Mouse (Mus musculus) layer of hippocampus, postnatal 36 days (tissue): ENCODE measurements around the gene Zfp652. TPM values are rescaled to one million over a fixed set of nuclear protein-coding genes. Genes with fewer than 3 reads are reported as not detected.
"Not testable (repeated sequence)": the region's sequence is repeated elsewhere in the genome, so short reads cannot be mapped to it uniquely, and the experiment has no call there.

Source experiments
- DNase-seq, 2 experiments: peaks; one replicate each; pipeline ENCODE4 v3.0.0; 2022
- total RNA-seq, 2 experiments: library from RNA; stranded (reverse); gene quantifications; 2 replicates each; pipeline ENCODE4 v1.2.3; 2021

The Zfp652 gene
- total RNA-seq, 2 experiments from 2014 or later, result 47.9 to 54.6 TPM

DNA sequence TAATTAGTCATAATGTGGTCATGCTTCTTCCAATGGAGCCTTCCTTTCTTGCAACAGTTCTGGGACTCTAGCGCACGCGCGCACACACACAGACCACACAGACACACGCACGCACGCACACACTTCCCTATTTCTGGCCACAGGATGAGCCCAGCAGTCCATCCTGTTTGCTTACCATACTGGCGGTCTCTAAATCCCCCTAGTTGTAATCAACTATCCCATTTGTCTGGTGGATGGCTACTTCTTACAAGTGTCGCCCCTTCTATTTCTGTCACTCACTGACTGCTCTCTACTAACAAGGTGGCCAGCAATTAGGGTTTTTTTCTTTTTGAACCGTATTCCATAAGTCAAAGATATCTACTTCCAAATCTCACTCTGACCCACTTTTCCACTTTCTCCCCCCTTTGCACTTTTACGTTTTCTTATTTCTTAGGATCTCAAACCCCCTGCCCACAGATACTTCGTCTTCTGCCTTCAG is 349 bp upstream of the Zfp652 start:
- peak in 1 of 2 experiments; percentile 9 for DNase-seq

GRCm38 (mm10) chr11:95713225-95713810 is 845 bp downstream of the Zfp652 start:
- DNase-seq, result peak; percentile 56 to 57

DNA sequence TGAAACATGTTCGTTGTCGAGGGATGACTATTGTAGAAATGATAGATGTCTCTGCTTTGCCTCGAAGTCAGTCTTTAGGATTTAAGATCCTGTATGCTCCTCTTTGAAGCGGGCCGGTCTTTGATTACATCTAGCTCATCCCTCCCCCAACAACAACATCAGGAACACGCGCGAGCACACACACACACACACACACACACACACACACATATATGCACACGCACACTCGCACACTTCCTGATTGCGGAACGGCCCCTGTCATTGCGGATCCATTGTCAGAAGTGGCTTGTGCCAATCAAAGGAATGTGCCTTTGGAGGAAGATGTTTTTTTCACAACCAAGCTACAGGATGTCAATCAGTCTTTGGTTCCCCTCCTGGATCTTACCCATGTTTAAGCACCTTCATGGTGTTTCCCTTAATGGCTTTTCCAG is 1.4 kb downstream of the Zfp652 start:
- DNase-seq, result no peak

DNA sequence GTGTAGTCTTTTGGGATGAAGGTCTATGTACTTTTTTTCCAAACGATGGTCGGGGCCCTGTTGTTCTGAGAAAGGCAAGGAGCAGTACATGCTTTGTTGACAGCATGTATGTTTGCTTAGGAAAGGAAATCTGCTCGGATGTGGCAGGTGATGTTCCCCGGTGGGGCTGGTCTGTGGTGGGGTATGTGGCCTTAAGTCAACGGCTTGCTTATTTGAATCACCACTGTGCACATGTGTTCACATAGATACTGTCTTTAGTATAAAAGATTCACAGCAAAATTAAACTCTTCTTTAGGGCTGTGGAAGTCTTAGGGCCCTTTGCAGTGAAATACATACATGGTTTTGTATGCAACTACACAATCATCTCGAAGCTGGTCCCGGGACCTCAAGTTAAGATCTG is 1.9 kb downstream of the Zfp652 start:
- no peak for DNase-seq

DNA sequence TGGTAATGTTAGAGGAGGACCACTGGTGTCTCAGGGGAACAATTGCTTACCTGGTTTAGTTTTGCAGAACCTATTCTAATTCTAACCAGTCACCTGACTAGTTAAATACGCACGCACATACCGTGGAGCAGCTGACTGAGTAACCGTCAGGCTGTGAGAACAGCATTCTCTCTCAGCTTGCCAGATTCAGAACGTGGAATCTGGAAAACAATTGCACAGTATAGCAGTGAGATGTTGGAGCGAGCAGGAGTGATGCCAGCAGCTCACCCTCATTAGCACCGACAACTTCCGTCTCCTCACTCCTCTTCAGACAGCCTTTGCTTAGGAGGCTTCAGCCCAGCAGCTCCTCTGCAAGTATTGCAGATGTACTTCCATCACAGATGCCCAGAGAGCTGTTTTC is 3.7 kb downstream of the Zfp652 start:
- peak in 1 of 2 experiments; percentile 12 for DNase-seq

GRCm38 (mm10) chr11:95719356-95719755 is 6.9 kb downstream of the Zfp652 start:
- no peak for DNase-seq

GRCm38 (mm10) chr11:95723287-95723686 is 10.8 kb downstream of the Zfp652 start, which contains the start of gene B130006D01Rik:
Gene B130006D01Rik, plus strand, starts transcription at chr11:95723587.
- no peak for DNase-seq

DNA sequence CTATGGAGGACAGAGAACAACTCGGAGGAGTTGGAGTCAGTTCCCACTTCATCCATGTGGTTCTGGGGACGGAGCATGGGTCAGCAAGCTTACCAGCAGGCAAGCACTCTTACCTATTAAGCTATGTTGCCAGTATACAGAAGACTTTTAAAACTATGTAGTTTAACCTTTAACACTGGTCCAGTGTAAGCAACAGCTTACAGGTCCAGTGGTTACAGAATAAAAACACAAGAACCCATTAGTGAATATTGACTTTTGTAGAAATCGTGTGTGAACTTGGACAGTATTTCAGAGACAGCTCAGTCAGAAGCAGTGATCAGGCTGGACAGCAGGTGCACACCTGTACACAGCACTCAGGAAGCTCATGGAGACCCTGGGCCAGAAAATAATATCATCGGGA is 12.0 kb downstream of the Zfp652 start:
- DNase-seq, result no peak

GRCm38 (mm10) chr11:95726156-95726555 is 13.7 kb downstream of the Zfp652 start:
- DNase-seq, result no peak

DNA sequence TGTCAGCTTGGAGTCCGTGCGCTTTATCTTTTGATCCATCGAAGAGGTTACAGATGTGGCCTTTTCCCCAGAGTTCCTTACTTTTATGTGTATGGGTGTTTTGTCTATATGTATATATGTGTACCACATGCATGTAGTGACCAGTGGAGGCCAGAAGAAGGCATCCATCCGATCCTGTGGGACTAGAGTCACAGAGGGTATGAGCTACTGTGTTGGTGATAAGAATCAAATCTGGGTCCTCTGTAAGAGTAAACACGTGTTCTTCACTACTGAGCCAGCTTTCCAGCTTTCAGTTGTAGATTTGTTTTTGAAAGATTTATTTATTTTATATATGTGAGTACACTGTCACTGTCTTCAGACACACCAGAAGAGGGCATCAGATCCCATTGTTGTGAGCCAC is 15.5 kb downstream of the Zfp652 start:
- DNase-seq, result no peak

- DNase-seq, result no peak
Measured at GRCm38 (mm10) chr11:95728916-95729907, 16.7 kb downstream of the Zfp652 start.

- DNase-seq, result no peak
Measured at GRCm38 (mm10) chr11:95734485-95734884, 22.0 kb downstream of the Zfp652 start.

- peak in 1 of 2 experiments; percentile 26 for DNase-seq
Measured at GRCm38 (mm10) chr11:95737811-95738210, 25.3 kb downstream of the Zfp652 start.

GRCm38 (mm10) chr11:95744521-95744920 is 32.0 kb downstream of the Zfp652 start:
- DNase-seq, result no peak

- DNase-seq, result no peak
Measured at GRCm38 (mm10) chr11:95746821-95747220, 34.3 kb downstream of the Zfp652 start.

DNA sequence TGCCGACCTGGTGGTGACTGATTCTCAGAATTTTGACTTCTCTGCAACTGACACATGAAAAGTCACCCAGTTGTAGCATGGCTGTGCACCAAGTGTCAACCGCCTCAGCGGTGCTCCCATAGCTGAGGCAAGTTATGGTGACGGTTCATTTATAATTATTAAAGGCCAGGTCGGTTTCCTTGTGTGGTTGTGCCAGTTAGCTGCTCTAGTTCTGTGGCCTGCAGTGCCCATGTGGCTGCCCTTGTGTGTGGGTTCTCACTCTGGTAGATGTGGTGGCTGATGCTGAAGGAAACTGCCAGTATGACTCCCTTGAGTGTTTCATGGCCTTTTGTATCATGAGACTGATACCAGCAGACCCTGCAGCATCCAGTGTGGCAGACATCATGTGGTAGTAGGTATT is 35.9 kb downstream of the Zfp652 start:
- no peak for DNase-seq

- DNase-seq, result no peak
Measured at GRCm38 (mm10) chr11:95749619-95750018, 37.1 kb downstream of the Zfp652 start.

DNA sequence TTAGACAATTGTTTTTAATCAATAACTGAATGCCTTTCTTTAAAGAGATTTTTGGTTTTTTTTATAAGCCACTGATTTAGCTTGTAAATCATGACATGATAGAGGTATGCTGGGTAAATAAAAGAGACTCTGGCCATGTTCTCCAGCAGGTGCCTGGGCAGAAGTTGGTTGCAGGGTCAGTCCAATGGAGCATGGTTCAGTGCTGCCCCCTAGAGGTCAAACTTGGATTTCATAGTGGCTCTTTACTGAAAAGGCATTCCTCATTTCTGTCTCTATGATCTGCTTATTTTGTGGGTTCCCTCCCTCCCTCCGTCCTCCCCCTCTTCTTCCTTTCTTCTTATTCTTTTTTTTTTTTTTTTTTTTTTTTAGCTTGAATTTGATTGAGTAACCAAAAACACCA is 38.5 kb downstream of the Zfp652 start:
- DNase-seq, result peak; percentile 40 to 66

DNA sequence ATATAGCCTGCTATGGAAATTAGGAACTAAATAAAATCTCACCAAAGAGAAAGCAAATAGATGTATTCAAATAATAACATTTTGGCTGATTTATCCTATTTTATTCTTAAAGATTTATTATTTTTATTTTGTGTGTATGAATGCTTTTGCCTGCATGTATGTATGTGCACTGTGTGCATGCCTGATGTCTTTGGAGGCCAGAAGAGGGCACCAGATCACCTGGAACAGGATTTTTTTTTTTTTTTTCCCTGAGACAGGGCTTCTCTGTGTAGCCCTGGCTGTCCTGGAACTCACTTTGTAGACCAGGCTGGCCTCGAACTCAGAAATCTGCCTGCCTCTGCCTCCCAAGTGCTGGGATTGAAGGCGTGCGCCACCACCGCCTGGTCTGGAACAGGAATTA is 42.7 kb downstream of the Zfp652 start:
- not testable (repeated sequence) for DNase-seq

DNA sequence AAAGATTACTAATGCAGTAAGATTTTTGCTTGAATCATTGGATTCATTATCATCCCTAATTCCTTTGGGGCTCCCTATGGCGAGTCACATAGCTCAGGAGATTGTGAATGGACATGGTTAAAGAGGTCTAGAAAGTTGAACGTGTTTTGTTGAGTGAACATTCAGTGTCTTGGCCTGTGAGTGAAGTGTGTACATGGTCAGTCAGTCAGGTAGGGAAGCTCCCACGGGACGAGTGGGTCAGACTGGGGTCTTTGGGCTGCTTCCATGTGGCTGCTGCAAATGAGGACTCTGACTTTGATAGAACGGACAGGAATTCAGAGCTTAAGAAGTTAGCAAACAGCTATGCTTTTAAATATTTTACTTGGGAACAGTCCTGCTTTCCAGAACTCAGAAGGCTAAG is 48.0 kb downstream of the Zfp652 start:
- no peak for DNase-seq

DNA sequence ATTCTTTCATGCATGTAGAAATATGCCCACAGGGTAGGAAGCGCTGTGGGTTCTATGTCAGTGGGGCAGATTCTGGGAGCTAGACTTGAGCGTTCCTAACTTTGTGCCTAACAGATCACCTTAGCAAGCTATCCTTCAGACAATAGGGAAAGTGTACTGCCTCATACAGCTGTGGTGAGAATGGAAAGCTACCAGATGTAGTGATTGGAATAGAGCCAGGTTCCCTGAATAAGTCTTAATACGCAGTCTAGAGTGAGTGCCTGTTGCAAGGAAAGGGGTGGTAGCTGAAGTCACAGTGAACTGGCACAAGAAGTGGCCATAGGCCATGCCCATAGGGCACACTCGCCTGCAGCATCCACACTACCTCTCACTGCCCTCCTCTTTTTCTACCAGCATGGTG is 50.5 kb downstream of the Zfp652 start:
- no peak for DNase-seq

DNA sequence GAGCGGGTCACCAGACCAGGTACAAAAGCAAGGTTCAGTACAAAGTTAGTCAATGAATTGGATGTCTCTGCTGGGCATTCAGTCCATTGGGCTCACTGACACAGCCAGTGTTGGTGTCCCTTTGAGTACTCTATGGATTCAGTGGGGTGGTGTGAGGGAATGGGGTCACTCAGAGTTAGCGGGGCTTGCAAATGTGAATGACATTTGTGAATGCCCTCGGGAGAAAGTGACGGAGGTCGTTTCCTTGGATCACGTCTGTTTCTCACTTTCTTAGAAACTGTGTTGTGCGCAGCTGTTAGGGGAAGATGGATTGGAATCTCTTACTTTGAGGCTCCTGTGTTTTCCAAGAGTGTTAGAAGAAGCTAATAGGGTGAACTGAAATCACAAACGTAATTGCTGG is 52.3 kb downstream of the Zfp652 start:
- DNase-seq, result no peak

DNA sequence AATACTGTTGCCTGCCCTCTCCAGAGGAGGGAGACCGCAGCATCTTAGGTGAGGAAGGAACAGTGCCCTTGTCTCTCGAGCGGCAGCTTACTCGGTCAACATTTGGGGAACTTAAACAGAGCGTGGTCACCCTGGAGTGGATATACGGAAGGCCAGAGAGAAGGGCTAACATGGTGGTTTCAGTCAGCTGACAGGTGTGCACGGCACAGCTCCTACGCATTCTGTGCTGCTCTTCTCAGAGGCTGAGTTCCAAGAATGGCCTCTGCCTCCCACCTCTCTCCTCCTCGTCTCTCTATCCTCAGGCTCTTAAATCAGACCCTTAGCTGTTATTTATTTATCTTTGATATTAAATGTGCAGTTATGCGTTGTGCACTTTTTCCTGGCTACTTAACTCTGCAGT is 52.9 kb downstream of the Zfp652 start:
- no peak for DNase-seq

- DNase-seq, result no peak
Measured at GRCm38 (mm10) chr11:95768244-95768643, 55.8 kb downstream of the Zfp652 start.
